Mouse (Mus musculus) lung, postnatal 0 days (tissue): ENCODE data around the gene Tyms.

Experiments
- CTCF ChIP-seq: IDR thresholded peaks from 2 replicates; pipeline ENCODE4 v1.5.1; 2016; ENCODE audit warnings: antibody characterized with exemption, mild to moderate bottlenecking
- EP300 ChIP-seq: IDR thresholded peaks from 2 replicates; pipeline ENCODE4 v1.6.1; 2016; ENCODE audit warnings: antibody characterized with exemption, mild to moderate bottlenecking, control low read depth

- TF ChIP-seq EP300, result no peak
- no peak for TF ChIP-seq CTCF
Measured at GRCm38 (mm10) chr5:30108233-30108632, 34.8 kb upstream of the Tyms start.
